Mouse (Mus musculus): ENCODE measurements around the gene Fbxo2. TPM values are rescaled to one million over a fixed set of nuclear protein-coding genes. Genes with fewer than 3 reads are reported as not detected.
A peak's percentile ranks its signal among the peaks of the same experiment; 100 is the strongest.

Gene Fbxo2
- total RNA-seq, 4 experiments from 2014 or later, result 0.36 to 0.67 (median 0.48) TPM; not detected in 1

DNA sequence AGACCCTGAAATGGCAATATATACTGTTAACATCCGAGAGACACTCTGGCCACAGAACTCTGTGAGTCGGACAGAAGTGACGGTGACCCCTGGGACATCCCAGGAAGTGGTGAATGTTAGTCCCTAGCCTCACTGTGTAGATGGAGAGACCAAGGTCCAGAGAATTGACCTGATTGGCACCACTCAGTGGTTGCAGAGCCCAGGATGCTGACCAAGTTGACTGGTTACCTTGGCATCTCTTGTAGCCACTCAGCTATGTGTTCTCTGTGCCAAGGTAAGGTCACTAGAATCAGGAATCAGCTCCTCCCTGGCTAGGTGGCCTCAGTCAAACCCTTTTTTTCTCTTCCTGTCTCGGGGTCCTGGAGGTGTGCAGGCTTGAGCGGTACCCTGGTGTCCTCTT is 16.7 kb upstream of the Fbxo2 start:
- no peak for DNase-seq (ENCODE audit: low spot score in 2 of 2)

DNA sequence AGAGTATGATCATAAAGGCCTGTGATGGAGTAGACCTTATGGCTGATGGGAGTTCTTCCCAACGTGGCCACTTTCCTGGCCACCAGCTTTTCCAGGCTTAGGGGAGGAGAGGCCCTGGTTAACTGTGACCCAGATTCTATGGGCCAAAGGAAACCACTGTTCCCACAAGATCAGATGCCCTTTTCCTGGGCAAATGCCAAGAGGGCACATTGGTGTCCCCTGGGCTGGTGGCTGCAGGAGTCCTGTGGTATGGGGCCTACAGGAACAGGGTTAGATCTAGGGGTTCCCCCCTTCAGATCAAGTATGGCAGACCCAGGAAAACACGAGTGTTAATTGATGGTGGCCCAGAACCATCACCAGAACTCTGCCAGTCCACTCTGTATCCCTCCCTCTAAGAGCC is 12.7 kb upstream of the Fbxo2 start:
- no peak for DNase-seq (ENCODE audit: low spot score in 2 of 2)

DNA sequence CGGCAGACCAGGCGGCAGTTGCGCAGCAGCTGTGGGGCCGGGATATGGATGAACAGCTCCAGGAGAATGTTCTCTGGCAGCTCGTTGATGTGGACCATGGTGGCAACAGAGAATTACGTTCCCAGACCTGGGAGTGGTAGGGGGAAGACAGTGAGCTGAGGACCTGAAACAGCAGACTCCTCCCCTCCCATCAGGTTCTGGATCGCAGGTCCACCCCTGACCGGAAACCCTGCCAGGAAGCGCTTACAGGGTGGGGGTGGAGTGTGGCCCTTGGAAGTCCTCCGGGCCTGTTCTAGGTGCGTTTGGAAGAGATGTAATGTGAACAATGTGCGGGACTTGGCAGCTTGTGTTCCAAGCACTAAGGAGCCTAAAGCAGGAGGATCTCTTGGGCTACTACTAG is 10.9 kb upstream of the Fbxo2 start:
- no peak for DNase-seq (ENCODE audit: low spot score in 2 of 2)

DNA sequence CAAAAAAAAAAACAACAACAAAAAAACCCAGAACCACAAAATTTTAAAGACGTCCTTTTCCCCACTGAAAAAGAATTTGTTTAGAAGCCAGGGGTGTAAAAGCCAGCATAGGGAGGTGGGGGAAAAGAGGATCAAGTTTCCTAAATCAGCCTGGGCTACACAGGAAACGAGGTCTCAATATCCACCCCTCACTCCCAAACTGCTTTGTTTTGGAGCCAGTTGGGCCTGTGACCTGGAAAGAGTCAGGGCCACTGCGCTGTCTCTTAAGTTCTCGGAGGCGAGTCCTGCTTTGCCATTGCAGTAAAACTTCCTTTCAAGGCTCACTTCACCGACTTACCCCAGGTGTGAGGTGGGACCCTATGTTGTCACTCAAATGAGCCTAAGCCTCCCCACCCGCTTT is 10.2 kb upstream of the Fbxo2 start:
- DNase-seq (ENCODE audit: low spot score in 2 of 2), result no peak

DNA sequence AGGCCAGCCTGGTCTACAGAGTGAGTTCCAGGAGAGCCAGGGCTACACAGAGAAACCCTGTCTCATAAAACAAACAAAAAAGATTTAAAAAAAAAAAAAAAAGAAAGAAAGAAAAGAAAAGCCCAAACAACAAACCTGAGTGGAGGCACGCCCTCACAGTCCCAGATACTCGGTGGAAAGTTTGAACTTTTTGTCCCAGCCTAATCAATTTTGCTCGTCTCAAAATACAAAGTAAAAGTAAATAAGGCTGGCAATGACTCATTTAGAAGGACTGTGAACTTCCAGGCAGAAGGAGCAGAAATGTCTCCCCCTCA is 9.5 kb upstream of the Fbxo2 start:
- DNase-seq (ENCODE audit: low spot score in 2 of 2), result no peak

DNA sequence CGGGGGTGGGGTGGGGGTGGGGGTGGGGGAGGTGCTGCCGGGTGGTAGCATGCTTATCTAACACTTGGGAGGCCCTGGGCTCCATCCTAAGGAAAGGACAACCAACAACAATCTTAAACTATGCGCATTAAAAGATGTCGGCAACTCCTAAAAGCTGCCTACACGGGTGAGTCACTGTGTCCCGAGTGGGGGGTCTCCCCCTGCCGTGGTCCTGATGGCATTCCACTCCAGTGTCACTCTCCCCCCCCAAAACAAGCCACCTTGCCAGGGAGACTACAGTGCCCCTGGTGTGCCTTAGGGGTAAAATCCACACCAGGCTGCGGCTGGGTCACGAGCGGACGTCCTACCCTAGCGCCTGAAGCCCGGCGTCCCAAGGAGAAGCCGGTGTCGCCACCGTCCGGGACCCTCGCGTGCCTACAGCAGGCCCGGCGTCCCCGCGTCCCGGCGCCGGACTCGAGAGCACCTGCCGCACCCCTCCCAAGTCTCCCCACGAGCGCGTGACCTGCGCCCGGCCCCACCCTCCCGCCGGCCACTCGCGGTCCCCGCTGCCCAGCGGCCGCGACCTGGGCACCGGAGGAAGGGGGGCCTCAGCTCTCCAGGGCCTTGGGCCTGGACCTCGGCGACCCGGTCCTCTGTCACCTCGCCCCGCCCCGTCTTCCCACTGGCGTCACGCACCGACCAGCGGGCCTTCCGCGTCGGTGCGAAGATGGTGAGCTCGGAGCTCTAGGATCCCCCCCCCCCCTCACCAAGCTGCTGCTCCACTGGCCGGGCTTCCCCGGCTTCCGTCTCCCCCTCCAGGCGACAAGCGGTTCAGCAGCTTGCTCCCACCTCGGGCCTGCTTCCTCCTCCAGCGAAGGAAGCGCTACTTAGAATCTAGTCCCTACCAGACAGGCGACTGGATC is 8.9 kb upstream of the Fbxo2 start, which contains the start of gene Fbxo6:
Gene Fbxo6 (minus strand): TSS at position 874 of the 902 bp plus-strand sequence.
- peak; percentile 83 to 87 for DNase-seq (ENCODE audit: low spot score in 2 of 2)

DNA sequence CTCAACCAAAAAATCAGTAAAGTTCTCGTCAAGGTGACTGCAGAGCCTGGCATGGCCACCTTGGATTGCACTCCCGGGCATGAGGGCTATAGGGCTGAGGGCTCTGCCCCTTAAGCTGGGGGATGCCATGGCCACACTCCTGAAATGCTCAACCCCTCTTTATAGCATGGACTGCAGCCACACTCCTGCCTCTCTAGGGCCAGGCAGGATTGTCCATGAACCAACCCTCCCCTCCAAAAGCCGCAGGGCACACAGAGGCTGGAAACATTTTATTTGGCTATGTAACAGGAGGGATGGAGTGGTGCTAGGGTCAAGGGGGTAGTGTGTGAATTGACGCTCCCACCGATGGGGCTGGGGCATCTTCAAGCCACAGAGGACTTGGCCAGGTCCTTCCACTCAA is 7.9 kb upstream of the Fbxo2 start:
- DNase-seq (ENCODE audit: low spot score in 2 of 2), result no peak

DNA sequence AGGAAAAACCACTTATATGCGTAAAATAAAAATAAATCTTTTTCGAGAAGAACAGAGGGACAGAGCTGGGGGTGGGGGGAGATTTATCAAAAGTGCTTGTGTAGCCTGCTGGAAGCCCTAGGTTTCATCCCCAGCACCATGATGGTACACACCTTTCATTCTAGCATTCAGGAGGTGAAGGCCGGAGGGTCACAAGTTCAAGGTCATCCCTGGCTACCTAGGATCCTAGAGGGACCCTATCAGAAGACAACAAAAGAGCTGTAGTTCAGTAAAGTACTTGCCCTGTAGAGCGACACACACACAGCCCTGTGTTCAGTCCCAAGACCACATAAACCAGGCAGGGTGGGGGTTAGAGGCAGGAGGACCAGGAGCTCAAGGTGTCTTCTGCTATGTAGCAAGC is 6.4 kb upstream of the Fbxo2 start:
- no peak for DNase-seq (ENCODE audit: low spot score in 2 of 2)

DNA sequence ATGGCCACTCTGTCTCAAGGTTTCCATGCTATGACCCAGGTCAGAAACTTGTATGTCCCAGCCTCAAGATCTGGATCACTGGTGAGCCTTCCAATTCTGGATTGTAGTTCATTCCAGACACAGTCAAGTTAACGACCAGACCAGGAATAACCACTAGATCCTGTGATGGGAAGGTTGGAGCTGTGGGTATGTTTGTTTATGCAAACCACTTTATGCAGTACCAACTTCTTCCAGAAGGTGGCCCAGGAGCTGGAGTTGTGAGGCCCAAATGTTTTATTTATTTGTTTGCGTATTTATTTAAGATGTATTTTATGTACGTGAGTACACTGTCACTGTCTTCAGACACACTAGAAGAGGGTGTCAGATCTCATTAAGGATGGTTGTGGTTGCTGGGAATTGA is 5.4 kb upstream of the Fbxo2 start:
- no peak for DNase-seq (ENCODE audit: low spot score in 2 of 2)

DNA sequence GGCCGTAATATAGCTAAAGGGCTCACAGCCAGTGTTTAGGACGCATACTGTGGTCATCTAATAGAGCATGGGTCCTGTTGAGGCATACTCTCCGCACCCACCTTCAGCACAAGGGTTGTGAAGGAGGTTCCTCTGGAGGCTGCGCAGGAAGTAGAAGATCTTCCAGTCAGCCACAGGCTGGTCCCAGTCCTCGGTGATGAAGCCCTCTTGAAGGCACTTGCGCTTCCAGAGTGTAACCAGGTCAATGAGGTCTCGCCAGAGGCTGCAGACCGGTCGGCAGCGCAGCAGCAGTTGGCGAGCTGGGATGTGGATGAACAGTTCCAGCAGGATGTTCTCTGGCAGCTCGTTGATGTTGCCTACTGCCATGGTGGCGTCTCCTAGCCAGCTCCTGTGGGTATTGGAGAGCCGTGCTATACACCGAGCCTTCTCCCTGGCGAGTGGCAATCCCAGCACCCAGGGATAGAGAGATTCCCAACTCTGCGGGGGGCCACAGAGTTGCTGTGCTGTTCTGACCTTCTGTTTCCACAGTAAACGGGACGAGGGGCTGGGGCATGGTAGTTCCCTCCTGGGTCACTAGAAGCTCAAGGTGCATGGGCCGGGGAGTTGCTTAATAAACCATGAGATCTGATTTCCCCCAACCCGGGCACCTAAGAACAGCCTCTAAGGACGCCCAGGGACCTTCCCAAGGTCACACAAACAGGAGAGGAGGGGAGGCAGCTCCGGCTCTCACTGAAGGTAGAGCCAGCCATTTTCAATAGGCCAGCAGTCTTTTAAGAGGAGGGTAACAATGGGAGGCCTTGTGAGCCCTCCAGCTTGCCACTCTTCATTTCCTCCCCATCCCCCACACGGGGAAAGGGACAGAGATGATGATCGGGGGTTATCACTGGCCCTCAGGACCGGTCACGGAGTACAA is 1.7 kb upstream of the Fbxo2 start:
- DNase-seq (ENCODE audit: low spot score in 2 of 2), result no peak

DNA sequence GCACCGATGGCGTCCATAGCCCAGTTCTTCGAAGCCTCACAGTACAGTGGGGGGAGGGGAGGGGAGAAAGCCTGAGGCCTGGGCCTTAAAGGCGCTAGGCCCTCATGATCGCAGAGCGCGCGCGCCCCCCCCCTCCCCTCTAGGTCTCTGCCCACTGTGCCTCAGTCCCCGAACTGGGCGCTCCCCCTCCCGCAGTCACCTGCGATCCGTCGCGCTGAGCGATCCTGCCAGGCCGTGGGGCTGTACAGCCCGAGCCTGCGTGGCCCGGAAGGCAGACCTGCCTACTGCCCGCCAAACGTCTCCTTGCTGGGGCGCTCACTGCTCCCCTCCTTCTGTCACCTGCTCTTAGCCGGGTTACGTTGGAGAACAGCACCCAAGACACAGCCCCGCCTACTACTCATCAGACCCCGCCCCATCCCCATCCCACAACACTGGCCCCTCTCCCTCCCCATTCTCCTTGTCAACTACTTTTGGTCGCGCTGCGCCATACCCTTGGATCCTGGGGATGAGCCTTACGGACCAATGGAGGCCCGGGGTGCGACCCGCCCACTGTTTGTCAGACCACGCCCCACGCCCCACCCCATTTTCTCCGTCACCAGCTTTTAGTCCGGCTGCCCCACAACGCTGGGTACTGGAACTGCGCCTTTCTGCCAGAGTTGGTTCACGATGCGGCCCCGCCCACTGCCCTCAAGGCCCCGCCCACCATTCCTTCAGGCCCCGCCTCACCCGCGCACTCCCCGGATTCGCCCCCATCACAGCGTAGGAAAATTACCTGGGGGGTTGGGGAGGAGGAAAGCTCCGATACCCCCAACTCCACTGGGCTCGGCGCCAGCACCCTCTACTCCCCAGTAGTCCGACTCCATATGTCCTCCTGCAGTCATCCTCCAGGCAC is 631 bp upstream of the Fbxo2 start:
- DNase-seq (ENCODE audit: low spot score in 2 of 2), result peak; percentile 90 to 91

DNA sequence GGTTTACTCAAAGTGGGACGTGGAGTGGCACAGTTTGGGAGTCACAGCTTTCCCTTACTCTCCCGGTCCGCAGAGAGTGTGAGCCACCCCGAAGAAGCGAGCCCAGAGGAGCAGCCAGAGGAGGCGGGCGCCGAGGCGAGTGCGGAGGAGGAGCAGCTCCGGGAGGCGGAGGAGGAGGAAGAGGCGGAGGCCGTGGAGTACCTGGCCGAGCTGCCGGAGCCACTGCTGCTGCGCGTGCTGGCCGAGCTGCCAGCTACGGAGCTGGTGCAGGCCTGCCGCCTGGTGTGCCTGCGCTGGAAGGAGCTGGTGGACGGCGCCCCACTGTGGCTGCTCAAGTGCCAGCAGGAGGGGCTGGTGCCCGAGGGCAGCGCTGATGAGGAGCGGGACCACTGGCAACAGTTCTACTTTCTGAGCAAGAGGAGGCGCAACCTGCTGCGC is 3.6 kb downstream of the Fbxo2 start:
- peak; percentile 51 to 75 for DNase-seq (ENCODE audit: low spot score in 2 of 2)

DNA sequence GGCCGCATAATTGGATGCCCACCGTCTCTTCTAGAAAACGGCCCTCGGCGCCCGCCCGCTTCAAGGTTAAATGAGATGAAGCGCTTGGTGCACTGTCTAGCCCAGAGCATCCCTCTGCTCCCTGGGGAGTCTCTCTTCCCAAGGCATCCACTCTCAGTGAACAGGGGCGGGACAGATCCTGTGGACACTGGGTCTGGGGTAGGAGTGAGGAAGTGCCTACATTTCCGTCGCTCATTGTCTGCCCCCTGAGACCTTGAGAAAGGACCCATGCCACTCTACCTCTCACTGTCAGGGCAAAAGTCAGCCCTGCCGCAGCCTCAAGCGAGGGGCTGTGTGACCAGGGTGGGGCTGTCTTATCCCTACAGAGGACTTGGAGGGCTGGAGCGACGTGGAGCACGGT is 4.0 kb downstream of the Fbxo2 start:
- DNase-seq (ENCODE audit: low spot score in 2 of 2), result no peak

DNA sequence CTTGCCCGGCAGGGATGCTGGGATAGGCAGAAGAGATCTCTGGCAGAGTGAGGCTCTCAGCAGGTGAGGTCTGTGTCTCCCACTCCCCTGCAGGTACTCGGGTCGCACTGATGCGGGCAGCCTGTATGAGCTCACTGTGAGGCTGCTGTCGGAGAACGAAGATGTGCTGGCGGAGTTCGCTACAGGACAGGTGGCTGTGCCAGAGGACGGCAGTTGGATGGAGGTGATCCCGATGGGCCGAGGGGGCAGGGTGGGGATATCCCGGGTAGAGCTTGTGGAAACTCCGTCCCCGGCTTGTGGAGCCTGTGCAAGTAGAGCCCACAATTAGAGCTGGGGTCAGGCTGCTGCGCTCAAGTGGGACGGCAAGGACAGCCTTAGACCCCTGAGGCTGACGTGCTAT is 5.1 kb downstream of the Fbxo2 start:
- no peak for DNase-seq (ENCODE audit: low spot score in 2 of 2)

DNA sequence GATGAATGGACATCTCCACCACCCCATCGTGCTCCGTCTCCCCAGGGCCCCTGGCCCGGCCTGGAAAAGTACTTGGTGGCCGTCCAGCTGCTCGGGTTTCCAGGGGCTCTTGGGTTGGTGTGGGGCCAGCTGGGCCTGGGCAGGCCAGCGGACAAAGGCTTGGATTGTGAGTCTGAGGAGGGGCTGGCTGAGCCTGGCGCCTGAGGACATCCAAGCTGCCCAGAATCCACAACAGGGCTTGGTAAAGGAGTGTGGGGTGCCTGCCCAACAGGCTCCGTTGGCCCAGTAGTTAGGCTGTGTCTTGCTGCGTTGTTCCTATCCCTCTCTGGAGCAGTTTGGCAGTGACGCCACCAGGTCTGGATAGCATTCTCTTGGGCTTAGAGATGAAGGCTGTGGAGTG is 6.0 kb downstream of the Fbxo2 start:
- DNase-seq (ENCODE audit: low spot score in 2 of 2), result no peak

DNA sequence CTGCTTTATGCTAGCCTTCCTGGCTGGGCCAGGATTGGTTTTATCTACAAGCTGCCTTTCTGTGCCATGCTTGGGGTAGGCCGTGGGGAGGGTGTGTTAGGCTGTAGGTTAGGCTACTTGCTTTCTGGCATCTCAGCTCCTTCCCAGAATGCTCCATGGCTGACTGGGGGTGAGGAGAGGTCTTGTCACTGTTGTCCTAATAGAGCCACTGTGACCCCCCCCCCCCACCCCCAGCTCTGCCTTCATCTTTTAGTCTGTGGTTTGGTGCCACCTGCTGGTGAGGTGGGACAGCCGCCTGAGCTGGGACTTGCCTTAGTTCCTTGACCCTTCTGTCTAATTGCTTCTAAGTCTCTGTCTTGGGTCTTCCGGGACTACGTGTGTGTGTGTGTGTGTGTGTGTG is 6.6 kb downstream of the Fbxo2 start:
- DNase-seq (ENCODE audit: low spot score in 2 of 2), result no peak

DNA sequence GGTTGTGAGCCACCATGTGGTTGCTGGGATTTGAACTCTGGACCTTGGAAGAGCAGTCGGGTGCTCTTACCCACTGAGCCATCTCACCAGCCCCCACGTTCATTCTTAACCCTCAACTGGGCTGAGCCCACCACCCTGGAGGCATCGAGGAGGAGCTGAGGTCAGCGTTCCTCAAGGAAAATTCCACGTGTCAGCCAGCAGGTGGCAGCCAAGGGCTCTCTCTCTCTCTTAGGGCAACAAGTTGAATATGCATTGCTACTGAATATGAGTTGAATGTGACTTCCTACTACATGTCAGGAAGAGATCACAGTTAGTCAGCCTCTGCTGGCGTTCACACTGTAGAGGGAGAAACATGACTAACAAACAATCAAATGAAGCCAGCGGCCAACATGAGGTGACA is 7.9 kb downstream of the Fbxo2 start:
- no peak for DNase-seq (ENCODE audit: low spot score in 2 of 2)

DNA sequence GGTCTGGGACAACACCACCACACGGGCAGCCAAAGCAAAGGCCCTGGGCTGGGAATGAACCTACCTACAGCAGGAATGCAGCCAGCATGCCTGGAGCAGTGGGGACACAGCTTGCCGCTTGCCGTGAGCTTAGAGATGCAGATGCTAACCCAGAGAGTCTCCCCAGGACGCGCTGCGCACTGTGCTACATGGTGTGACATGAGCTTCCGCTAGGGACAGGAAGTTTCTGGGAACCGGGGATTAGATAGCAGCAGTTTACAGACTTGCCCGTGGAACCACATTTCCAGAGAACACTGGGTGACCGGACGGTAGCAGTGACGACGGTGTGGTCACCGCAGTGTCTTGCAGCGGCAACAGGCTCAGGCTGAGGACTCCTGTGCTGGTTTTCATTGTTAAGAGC is 9.2 kb downstream of the Fbxo2 start:
- no peak for DNase-seq (ENCODE audit: low spot score in 2 of 2)

DNA sequence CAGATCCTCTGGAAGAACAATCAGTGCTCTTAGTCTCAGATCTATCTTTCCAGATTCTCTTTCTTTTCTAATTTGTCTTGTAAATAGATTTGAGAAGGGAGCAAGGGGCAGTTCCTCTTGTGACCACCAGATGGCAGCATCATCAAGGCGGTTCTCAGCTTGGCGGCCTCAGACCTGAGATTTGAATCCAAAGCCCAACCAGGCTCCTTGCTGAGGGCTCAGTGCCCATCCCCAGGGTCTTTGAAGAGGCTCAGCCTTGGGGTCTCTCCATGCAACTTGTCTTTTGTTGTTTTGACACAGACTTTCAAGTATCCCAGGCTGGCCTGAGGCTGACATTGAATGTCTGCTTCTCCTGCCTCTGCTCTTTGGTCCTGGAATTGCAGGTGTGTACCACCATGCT is 10.4 kb downstream of the Fbxo2 start:
- DNase-seq (ENCODE audit: low spot score in 2 of 2), result no peak

DNA sequence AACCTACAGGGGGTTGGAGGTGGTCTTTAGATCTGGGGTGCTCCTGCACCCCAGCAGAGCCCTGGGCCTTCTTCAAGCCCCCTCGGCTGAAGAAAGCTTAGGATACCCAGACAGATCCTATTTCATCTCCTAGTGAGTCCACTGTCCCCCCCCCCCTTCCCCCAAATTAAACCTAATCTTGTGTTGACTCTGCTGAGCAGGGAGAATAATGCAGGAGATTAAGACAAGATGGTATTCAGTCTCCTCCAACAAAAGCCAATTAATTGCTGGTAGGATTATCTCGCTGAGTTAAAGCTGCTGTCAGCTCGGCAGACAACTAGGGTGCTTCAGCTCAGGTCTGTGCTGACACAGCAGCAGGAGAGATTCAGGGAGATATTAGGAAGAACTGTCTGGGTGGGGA is 10.8 kb downstream of the Fbxo2 start:
- no peak for DNase-seq (ENCODE audit: low spot score in 2 of 2)

DNA sequence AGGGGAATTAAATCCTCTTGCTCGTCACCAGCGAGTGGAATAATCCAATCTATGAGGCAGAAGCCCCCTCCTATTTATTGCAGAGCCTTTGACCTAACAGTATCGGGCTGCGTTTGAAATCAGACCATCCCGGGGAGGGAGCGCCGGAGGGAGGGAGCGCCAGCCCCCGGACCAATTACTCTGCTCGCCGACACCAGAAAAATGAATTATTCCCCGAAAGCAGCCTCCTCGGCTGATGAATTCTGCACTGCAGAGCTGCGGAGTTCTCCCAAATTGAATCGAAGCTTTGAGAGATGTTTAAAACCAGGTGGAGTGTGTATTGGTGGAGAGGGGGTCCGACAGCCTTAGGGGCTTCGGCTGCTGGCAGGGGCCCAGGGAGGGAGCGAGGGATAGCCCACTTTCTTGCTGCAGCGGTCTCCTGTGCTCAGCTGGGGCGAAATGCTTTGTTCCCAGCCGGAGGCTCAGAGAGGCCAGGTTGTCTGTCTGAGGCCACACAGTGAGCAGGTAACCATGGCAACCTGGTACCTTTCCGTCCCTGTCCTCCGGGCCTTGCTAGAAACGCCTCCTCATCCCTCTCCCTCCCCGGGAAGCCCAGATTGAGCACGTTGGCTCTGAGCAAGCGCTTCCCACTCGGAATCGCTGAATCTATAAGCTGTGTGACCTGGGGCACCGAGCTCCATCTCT is 13.5 kb downstream of the Fbxo2 start:
- DNase-seq (ENCODE audit: low spot score in 2 of 2), result no peak
